Mouse (Mus musculus) stomach, postnatal 0 days (tissue): ENCODE measurements around the gene Tspan14.

Experiments
- CTCF ChIP-seq: IDR thresholded peaks from 2 replicates; pipeline ENCODE4 v1.5.1; 2016; ENCODE audit warnings: antibody characterized with exemption, low read depth, mild to moderate bottlenecking, moderate library complexity
- EP300 ChIP-seq: optimal IDR thresholded peaks from 2 replicates; pipeline ENCODE3; 2016; ENCODE audit warnings: antibody characterized with exemption

- TF ChIP-seq CTCF, result no peak
- TF ChIP-seq EP300, result no peak
Observed at GRCm38 (mm10) chr14:40968051-40968450, 1.4 kb upstream of the Tspan14 start.
